Mouse (Mus musculus) lung, embryonic 14.5 days (tissue): Measurements from ENCODE around the gene Igfbp4. TPM values are rescaled to one million over a fixed set of nuclear protein-coding genes. Genes with fewer than 3 reads are reported as not detected.
A peak's percentile ranks its signal among the peaks of the same experiment; 100 is the strongest.

ENCODE experiments used
- ATAC-seq: fragments of 200-750 bp; cut with Nextera tagmentation; 2 replicates; pipeline ENCODE4 v1.8.0; 2017; ENCODE audit warnings: mild to moderate bottlenecking, moderate TSS enrichment, moderate library complexity; ENCODE audit not compliant: insufficient read depth
- DNase-seq: peaks from one replicate; pipeline ENCODE4 v3.0.0-alpha.2; 2015
- H3K27ac ChIP-seq: fragments of 300-500 bp; sonication (generic); 2 replicates; pipeline ENCODE4 v1.5.1; 2014; ENCODE audit warnings: low read depth, mild to moderate bottlenecking, moderate library complexity
- H3K27me3 ChIP-seq: fragments of 300-500 bp; sonication (generic); 2 replicates; pipeline ENCODE4 v1.6.1; 2014; ENCODE audit warnings: low read length, control low read depth; ENCODE audit not compliant: insufficient read depth
- H3K36me3 ChIP-seq: fragments of 300-500 bp; sonication (generic); 2 replicates; pipeline ENCODE4 v1.6.1; 2014; ENCODE audit warnings: control low read depth; ENCODE audit not compliant: insufficient read depth
- H3K4me1 ChIP-seq: fragments of 300-500 bp; sonication (generic); 2 replicates; pipeline ENCODE4 v1.6.1; 2014; ENCODE audit warnings: antibody characterized with exemption, control low read depth; ENCODE audit not compliant: insufficient read depth
- H3K4me2 ChIP-seq: fragments of 300-500 bp; sonication (generic); 2 replicates; pipeline ENCODE4 v1.6.1; 2014; ENCODE audit warnings: mild to moderate bottlenecking
- H3K4me3 ChIP-seq: fragments of 300-500 bp; sonication (generic); 2 replicates; pipeline ENCODE4 v1.5.1; 2014; ENCODE audit warnings: low read depth, low read length
- H3K9ac ChIP-seq: fragments of 300-500 bp; sonication (generic); 2 replicates; pipeline ENCODE4 v1.6.1; 2014
- H3K9me3 ChIP-seq: fragments of 300-500 bp; sonication (generic); 2 replicates; pipeline ENCODE4 v1.6.1; 2016; ENCODE audit warnings: low read depth, low read length, control low read depth
- CTCF ChIP-seq: IDR thresholded peaks from 2 replicates; pipeline ENCODE4 v1.5.1; 2016; ENCODE audit warnings: antibody characterized with exemption, low read depth
- WGBS: fragments of 180-500 bp; shearing (Covaris S2); extraction: QIAGEN DNeasy Blood & Tissue Kit; methylation state at CpG from one replicate; pipeline ENCODE4 v1.1.7; 2014; 5-methylcytosine and 5-hydroxymethylcytosine counted together
- polyA plus RNA-seq: library from polyadenylated mRNA; unstranded; fragments of >200 nt; fragmentation: Nextera tagmentation; extraction: Ambion mirVana; gene quantifications from 2 replicates; pipeline ENCODE4 v1.2.1, GENCODE M21; 2014

Gene Igfbp4
- polyA plus RNA-seq, 1 experiment from 2014 or later = 404 TPM

DNA sequence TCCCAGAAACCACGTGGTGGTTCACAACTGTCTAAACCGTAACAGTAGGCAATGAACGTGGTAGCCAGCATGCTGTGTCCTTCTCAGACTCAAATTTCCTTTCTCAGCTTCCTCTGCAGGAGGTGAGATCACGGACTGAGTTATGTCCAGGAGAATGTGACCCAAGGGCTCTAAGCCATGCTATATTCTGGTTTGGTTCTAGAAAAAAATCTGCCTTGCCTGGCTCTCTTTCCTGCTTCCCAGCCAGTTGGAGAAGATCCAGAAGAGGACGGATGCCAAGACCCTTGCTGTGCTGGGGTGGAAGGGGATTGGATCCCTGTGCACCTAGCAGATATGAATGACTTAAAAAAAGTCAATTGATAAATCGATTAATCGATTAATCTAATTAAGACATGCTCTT lies 58.5 kb downstream of the Igfbp4 start:
- no peak for TF ChIP-seq CTCF
- H3K36me3 ChIP-seq = no peaks in the 10 kb centered on the region
- H3K9me3 ChIP-seq = no peaks in the 10 kb centered on the region
- H3K4me2 ChIP-seq = no peak overlapping the region
- no peaks in the 10 kb centered on the region; the same call in 1 of the 2 replicates for H3K4me1 ChIP-seq
- H3K27ac ChIP-seq = no peak overlapping the region
- no peak overlapping the region for H3K4me3 ChIP-seq
- H3K27me3 ChIP-seq = no peaks in the 10 kb centered on the region
- no peak overlapping the region for H3K9ac ChIP-seq
- ATAC-seq = no peak
- WGBS = 73% methylated on average over 7 of the region's 7 CpGs
- DNase-seq = peak; percentile 58

GRCm38 (mm10) chr11:99100215-99100614 lies 59.2 kb downstream of the Igfbp4 start:
- Histone ChIP-seq H3K36me3 (no peaks in the 10 kb centered on the region), H3K9me3 (no peaks in the 10 kb centered on the region), H3K4me3 (no peak overlapping the region), H3K27ac (no peak overlapping the region), H3K9ac (no peak overlapping the region), H3K27me3 (no peaks in the 10 kb centered on the region), H3K4me1 (no peaks in the 10 kb centered on the region; the same call in 1 of the 2 replicates), H3K4me2 (no peak overlapping the region)
- ATAC-seq (no peak), DNase-seq (no peak)
- 76% methylated on average over 5 of the region's 5 CpGs for WGBS
- TF ChIP-seq CTCF = no peak

GRCm38 (mm10) chr11:99101693-99102092 lies 60.6 kb downstream of the Igfbp4 start:
- Histone ChIP-seq H3K9ac (no peak overlapping the region), H3K4me3 (no peak overlapping the region), H3K27ac (no peak overlapping the region), H3K4me2 (no peak overlapping the region), H3K4me1 (no peaks in the 10 kb centered on the region; the same call in 1 of the 2 replicates), H3K36me3 (no peaks in the 10 kb centered on the region), H3K9me3 (no peaks in the 10 kb centered on the region), H3K27me3 (no peaks in the 10 kb centered on the region)
- WGBS = 62% methylated on average over 8 of the region's 8 CpGs
- TF ChIP-seq CTCF = no peak
- ATAC-seq (no peak), DNase-seq (no peak)

DNA sequence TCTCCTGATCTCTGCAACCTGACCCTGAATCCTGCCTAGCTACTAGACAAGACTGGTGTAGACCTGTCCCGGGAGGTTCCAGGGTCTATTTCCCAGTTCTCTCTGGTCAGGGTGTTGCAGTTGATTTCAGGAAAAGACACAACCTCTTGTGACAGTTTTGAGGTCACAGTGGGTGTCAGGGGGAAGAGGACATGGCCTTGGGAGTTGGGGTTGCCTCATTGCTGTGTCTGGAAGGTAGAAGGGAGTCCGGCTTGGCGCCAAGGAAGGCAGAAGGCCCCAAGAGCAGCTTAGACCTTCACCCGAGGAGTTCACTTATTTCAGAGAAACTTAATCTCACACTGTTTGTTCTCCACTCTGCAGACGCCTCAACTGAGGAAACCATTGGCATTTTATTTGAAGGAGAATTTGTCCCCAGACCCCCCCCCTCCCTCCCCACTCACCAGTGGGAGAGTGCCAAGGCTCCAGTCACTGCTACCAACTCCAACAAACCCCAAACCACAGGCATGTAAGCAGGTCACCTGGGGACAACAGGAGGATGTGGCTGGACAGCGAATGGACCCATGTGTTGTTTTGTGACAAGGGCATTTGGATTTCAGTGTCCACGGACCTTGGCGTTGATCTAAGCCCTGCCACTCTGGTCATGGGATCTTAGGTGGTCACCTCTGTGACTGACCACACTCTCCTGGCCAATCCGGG lies 61.7 kb downstream of the Igfbp4 start:
- H3K27ac ChIP-seq = no peak overlapping the region
- H3K4me2 ChIP-seq = no peak overlapping the region
- no peak overlapping the region for H3K9ac ChIP-seq
- ATAC-seq (no peak), DNase-seq (no peak)
- no peaks in the 10 kb centered on the region for H3K27me3 ChIP-seq
- WGBS = 77% methylated on average over 9 of the region's 9 CpGs
- no peaks in the 10 kb centered on the region for H3K36me3 ChIP-seq
- no peak for TF ChIP-seq CTCF
- no peaks in the 10 kb centered on the region for H3K9me3 ChIP-seq
- no peaks in the 10 kb centered on the region; the same call in 1 of the 2 replicates for H3K4me1 ChIP-seq
- H3K4me3 ChIP-seq = no peak overlapping the region

Other genes starting within 250 kb of the Igfbp4 start
- 16.2 and 16.3 TPM in 2 replicates for gene Msl1, start 245.7 kb upstream of the Igfbp4 start, polyA plus RNA-seq
- gene Casc3, start 236.3 kb upstream of the Igfbp4 start, polyA plus RNA-seq = 41.0 and 42.8 TPM in 2 replicates
- 1.5 and 2.1 TPM in 2 replicates for gene Rapgefl1, start 204.5 kb upstream of the Igfbp4 start, polyA plus RNA-seq
- 4.7 and 5.7 TPM in 2 replicates for gene Wipf2, start 177.6 kb upstream of the Igfbp4 start, polyA plus RNA-seq
- gene Cdc6, start 133.4 kb upstream of the Igfbp4 start, polyA plus RNA-seq = 47.0 and 48.1 TPM in 2 replicates
- 43.2 and 45.3 TPM in 2 replicates for gene Rara, start 113.4 kb upstream of the Igfbp4 start, polyA plus RNA-seq
- 0.31 TPM in 1 of 2 replicates, not detected in the other for gene Gjd3, start 58.2 kb upstream of the Igfbp4 start, polyA plus RNA-seq
- gene Top2a, start 17.1 kb upstream of the Igfbp4 start, polyA plus RNA-seq = 349 and 364 TPM in 2 replicates
- gene Tns4, start 48.1 kb downstream of the Igfbp4 start, polyA plus RNA-seq = 0.39 and 0.47 TPM in 2 replicates
- gene Ccr7, start 113.8 kb downstream of the Igfbp4 start, polyA plus RNA-seq = 0.30 and 0.45 TPM in 2 replicates
- gene Smarce1, start 189.8 kb downstream of the Igfbp4 start, polyA plus RNA-seq = 170 and 189 TPM in 2 replicates
- 0.05 and 0.14 TPM in 2 replicates for gene Krt222, start 202.8 kb downstream of the Igfbp4 start, polyA plus RNA-seq
- not detected in 2 replicates for gene Krt24, start 244.0 kb downstream of the Igfbp4 start, polyA plus RNA-seq